Mouse (Mus musculus): ENCODE measurements at regions not wholly inside any gene's neighbourhood (a gene's known extent, or its start where the extent isn't known, plus 50 kb on each side); places are given as distances from the start of the nearest gene placed in this dataset.

GRCm38 (mm10) chr7:113059211-113059966 is 105.6 kb downstream of the Rassf10 start:
- peak; percentile 27 to 71 for DNase-seq (ENCODE audit: inconsistent age in 2 of 2, low spot score in 1 of 2)

- DNase-seq (ENCODE audit: inconsistent age in 2 of 2, low spot score in 1 of 2), result peak; percentile 30 to 62
These were observed 106.2 kb downstream of the Rassf10 start for GRCm38 (mm10) chr7:113059967-113060284.

DNA sequence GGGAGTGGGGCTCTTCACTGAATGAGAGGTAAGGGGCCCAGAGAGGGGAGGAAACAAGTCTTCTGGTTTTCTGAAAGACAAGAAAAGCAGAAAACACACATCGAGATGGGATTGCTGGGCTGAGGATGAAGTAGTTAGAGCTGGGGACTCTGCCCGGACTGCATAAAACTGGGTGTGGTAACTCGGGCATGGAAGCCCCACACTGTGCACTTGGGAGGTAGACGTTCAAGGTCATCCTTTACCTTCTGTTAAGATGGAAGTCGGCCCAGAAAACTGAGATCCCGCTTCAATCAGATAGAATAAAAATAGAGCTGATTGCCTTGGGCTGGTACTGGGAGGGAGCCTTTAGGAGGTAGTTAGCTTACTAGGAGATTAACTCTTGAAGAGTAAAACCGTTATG is 107.2 kb downstream of the Rassf10 start:
- no peak for DNase-seq (ENCODE audit: inconsistent age in 2 of 2, low spot score in 1 of 2)

DNA sequence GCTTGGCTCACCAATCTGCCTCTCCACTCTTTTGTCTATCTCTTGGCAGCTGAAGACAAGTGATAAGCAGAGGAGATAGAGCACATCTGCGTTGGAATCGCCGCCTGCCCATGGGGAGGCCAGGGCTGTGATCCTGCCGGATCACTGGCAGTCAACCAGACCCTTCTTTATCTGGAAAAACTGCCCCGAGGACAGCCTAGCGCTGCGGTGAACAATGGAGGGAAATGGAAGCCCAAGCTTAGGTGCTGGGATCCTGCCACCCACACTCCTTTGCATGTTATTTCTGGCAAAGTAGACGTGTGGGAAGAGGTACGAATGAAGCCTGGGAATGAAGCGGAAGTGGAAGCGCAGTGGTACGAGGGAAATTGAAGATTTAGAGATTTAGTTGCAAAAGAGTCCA is 112.8 kb downstream of the Rassf10 start:
- DNase-seq (ENCODE audit: inconsistent age in 2 of 2, low spot score in 1 of 2), result peak in 1 of 2 experiments; percentile 50

DNA sequence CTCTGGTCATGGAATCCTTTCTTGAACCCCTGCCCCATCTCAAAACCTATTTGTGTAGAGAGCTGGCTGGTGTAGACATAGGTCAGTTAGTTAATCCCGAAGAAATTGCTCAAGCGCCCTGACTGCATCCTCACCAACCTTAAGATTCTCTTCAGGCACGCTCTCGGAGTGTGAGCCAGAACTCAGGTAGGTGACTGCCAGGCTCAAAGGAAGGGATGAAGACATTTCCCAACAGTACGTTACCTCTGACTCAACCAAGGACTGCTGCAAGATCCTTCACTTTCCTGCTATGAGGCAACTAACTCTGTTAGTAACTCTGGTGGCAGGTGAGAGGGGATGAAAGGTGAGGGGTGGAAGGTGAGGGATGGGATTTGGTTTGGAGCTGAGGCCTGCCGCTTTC is 114.5 kb downstream of the Rassf10 start:
- no peak for DNase-seq (ENCODE audit: inconsistent age in 2 of 2, low spot score in 1 of 2)

- DNase-seq (ENCODE audit: inconsistent age in 2 of 2, low spot score in 1 of 2), result no peak
These were observed 115.7 kb downstream of the Rassf10 start for GRCm38 (mm10) chr7:113069336-113069924.

GRCm38 (mm10) chr7:113071418-113071817 is 117.7 kb downstream of the Rassf10 start:
- DNase-seq (ENCODE audit: inconsistent age in 2 of 2, low spot score in 1 of 2), result no peak

DNA sequence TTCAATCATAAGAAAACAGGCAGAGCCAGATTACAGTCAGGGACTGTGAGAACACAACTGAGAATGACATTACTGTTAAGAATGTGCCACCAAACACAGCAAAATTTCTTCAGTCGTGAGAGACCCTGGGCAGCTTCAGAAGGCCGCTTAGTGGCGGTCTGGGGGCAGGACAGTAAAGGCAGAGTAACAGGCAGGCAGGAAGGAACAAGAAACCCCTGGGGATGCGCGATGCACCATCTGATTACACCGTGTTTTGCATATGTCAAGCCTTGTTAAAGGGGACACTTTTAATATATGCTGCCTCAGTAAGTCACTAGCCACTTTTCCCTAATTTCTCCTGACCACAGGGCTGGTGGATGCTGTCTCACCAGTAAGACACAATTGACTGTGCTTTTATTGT is 120.0 kb downstream of the Rassf10 start:
- DNase-seq (ENCODE audit: inconsistent age in 2 of 2, low spot score in 1 of 2), result no peak

DNA sequence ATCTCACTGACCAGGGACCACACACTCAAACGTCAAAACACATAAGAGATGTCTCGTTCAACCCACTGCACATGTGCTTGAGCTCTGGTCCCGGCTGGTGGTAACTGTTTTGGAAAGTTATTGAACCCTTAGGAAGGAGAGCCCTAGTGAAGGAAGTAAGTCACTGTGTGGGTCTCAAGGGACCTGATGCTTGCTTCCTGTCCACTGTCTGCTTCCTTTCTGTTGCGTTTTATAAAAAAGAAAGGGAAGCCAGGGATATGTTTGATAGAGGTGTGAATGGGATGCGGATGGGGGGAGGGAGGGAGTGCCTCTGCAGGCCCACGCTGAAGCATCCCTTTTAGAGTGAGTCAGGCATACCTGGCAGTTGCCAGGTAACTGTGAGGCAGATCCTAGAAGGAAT is 121.6 kb downstream of the Rassf10 start:
- DNase-seq (ENCODE audit: inconsistent age in 2 of 2, low spot score in 1 of 2), result no peak

GRCm38 (mm10) chr7:113076243-113076642 is 122.5 kb downstream of the Rassf10 start:
- no peak for DNase-seq (ENCODE audit: inconsistent age in 2 of 2, low spot score in 1 of 2)

- DNase-seq (ENCODE audit: inconsistent age in 2 of 2, low spot score in 1 of 2), result peak in 1 of 2 experiments; percentile 54
These were observed 126.1 kb upstream of the Arntl start for GRCm38 (mm10) chr7:113081120-113081519.

DNA sequence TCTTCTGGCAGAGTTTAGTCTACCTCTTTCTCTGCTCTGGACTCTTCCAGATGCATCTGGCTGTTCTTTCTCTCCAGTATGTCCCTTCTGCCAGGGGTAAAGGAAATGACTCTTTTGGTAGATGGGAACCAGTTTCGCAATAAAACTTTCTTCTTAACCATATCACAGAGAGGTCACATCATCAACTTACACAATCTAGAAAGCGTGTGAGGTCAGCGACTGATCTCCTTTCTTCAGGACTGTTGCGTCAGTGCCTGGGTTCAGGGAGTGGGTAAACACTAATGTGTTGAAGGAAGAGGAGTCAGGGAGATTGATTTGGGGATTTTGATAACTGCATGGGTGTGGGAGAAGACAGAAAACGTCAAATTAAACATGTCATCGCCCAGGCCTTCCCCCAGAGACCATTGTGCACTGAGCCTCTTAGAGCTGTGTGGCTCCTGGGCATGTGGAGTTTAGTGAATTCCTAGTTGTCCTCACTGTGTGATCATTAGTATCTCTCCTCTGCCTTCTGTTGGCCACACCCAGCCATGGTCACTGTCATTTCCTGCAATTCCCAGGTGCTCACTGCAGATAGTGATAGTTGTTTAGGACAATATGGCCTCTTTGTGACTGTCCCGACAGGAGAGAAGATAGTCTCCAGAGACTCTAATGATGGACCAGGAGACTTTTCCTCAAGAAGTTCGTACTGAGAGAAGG is 122.2 kb upstream of the Arntl start:
- peak in 1 of 2 experiments; percentile 74 for DNase-seq (ENCODE audit: inconsistent age in 2 of 2, low spot score in 1 of 2)

DNA sequence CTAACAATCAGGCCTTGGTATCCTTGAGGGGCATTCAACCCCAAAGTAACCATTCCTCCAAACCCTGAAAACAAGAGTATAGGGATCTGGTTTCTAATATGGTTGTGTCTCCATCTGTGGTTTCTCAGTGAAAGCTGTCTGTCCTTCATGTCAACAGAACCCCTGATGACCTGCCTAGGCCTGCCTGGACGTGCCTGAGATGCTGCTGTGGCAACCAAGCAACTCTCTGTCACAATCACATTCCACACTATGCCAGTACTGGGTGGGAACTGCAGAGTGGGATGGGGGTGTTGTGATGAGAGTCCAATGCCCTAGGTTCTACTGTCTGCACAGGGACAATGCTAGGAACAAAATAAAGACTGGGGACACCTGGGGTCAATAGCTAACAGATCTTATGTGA is 121.1 kb upstream of the Arntl start:
- DNase-seq (ENCODE audit: inconsistent age in 2 of 2, low spot score in 1 of 2), result peak in 1 of 2 experiments; percentile 21

DNA sequence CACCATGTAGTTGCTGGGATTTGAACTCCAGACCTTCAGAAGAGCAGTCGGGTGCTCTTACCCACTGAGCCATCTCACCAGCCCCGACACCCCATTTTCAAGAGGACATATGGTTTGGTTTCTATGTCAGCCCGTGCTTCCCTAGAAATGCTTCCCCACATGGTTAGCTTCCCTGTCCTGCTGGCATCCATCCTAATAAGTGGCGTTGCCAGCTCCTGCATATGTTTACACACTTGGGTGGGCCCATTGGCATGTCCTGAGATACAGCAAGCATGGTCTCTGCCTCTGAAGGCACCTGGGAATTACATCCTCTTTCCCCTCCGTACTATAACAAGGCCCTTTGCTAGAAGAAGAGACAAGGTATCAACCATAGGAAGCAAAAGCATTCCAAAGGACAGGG is 119.6 kb upstream of the Arntl start:
- DNase-seq (ENCODE audit: inconsistent age in 2 of 2, low spot score in 1 of 2), result no peak

DNA sequence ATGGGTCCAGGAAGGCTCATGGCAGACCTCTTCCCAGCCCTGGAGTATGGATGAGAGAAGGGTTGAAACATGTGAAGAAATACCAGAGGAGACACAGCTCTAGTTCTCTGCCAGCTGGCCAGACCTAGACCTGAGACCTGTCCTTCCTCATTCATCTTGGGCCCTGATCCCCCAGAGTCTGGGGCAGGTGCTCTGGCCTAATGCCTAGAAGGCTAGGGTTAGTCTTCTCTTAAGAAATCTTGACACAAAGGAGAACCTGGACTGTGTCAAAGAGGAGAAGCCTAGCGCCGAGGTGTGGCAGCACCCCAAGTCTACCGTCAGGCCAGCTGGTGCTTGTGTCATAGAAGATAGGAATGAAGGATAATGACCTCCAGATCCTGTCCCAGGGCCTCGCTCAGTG is 118.2 kb upstream of the Arntl start:
- no peak for DNase-seq (ENCODE audit: inconsistent age in 2 of 2, low spot score in 1 of 2)

GRCm38 (mm10) chr7:113093931-113094330 is 113.3 kb upstream of the Arntl start:
- DNase-seq (ENCODE audit: inconsistent age in 2 of 2, low spot score in 1 of 2), result peak; percentile 72 to 87

GRCm38 (mm10) chr7:113095092-113095491 is 112.2 kb upstream of the Arntl start:
- DNase-seq (ENCODE audit: inconsistent age in 2 of 2, low spot score in 1 of 2), result peak in 1 of 2 experiments; percentile 18

GRCm38 (mm10) chr7:113104265-113104664 is 103.0 kb upstream of the Arntl start:
- DNase-seq (ENCODE audit: inconsistent age in 2 of 2, low spot score in 1 of 2), result no peak

GRCm38 (mm10) chr7:113105359-113105758 is 101.9 kb upstream of the Arntl start:
- no peak for DNase-seq (ENCODE audit: inconsistent age in 2 of 2, low spot score in 1 of 2)

- DNase-seq (ENCODE audit: inconsistent age in 2 of 2, low spot score in 1 of 2), result no peak
These were observed 100.5 kb upstream of the Arntl start for GRCm38 (mm10) chr7:113106731-113107130.

- DNase-seq (ENCODE audit: inconsistent age in 2 of 2, low spot score in 1 of 2), result no peak
These were observed 99.3 kb upstream of the Arntl start for GRCm38 (mm10) chr7:113107965-113108364.

DNA sequence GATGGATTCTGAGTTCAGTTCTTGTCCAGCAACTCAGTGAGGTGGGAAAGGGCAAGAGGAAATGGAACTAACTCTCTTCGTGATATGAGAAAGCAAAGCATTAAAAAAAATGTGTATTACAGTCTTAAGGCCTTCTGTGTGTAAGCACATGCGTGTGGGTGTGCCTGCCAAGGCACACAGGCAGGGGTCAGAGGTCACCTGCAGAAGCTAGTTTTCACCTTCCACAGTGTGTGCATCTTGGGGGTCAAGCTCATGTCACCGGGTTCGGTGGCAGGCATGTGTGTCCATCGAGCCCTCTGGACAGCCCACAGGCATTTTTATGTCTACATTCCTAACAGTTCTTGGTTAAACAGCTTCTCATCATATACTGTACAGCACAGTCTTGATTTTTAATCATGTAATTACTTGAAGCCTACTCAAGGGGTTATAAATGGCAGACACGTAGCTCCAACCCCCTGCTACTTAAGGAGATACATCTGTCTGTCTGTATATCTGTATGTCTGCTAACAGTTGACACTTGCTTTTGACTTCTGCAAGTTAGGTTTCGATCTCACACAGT is 98.7 kb upstream of the Arntl start:
- DNase-seq (ENCODE audit: inconsistent age in 2 of 2, low spot score in 1 of 2), result no peak

All from adrenal gland, adult (tissue).